Mouse (Mus musculus) adrenal gland (tissue): ENCODE data around the gene Slc12a6.

ENCODE experiments used
- intact Hi-C: fragments of 180-260 bp; cut with DNase I; formaldehyde crosslinking; loops from one replicate; pipeline ENCODE4 v1.15.1; 2025

The Slc12a6 gene

GRCm38 (mm10) chr2:112315638-112316037 lies 50.0 kb downstream of the Slc12a6 start:
- intact Hi-C loops = no loop called here

- intact Hi-C loops = no loop called here
Measured at GRCm38 (mm10) chr2:112318227-112318626, 52.6 kb downstream of the Slc12a6 start.

- intact Hi-C loops = no loop called here
Measured at GRCm38 (mm10) chr2:112318905-112319304, 53.3 kb downstream of the Slc12a6 start.

GRCm38 (mm10) chr2:112328069-112328777 lies 62.6 kb downstream of the Slc12a6 start:
- intact Hi-C loops = no loop called here

- intact Hi-C loops = loop anchor here (10.0 kb wide), 1 partner anchor 67 kb away; the partner anchor contains the start of genes Gm21985, Nop10 and Slc12a6
Measured at GRCm38 (mm10) chr2:112332051-112332898, 66.7 kb downstream of the Slc12a6 start.

- intact Hi-C loops = loop anchor here (10.0 kb wide), 1 partner anchor 72 kb away; the partner anchor contains the start of genes Gm21985, Nop10 and Slc12a6
Measured at GRCm38 (mm10) chr2:112337211-112337610, 71.6 kb downstream of the Slc12a6 start.

- intact Hi-C loops = loop anchor here (10.0 kb wide), 2 partner anchors 75 to 145 kb away; partner anchors contain the start of genes Gm21985, Nop10 and Slc12a6
Measured at GRCm38 (mm10) chr2:112339736-112340135, 74.1 kb downstream of the Slc12a6 start.

GRCm38 (mm10) chr2:112341117-112341516 lies 75.5 kb downstream of the Slc12a6 start:
- intact Hi-C loops = loop anchor here (10.0 kb wide), 1 partner anchor 146 kb away; no protein-coding TSS in a partner anchor

GRCm38 (mm10) chr2:112348246-112348645 lies 82.6 kb downstream of the Slc12a6 start:
- intact Hi-C loops = loop anchor here (10.0 kb wide), 1 partner anchor 153 kb away; no protein-coding TSS in a partner anchor

GRCm38 (mm10) chr2:112353685-112354455 lies 88.2 kb downstream of the Slc12a6 start:
- intact Hi-C loops = no loop called here

GRCm38 (mm10) chr2:112359611-112360010 lies 94.0 kb downstream of the Slc12a6 start:
- intact Hi-C loops = no loop called here

GRCm38 (mm10) chr2:112360012-112360780 lies 94.6 kb downstream of the Slc12a6 start:
- intact Hi-C loops = no loop called here

- intact Hi-C loops = no loop called here
Measured at GRCm38 (mm10) chr2:112360781-112361169, 95.2 kb downstream of the Slc12a6 start.

- intact Hi-C loops = no loop called here
Measured at GRCm38 (mm10) chr2:112367222-112367621, 101.6 kb downstream of the Slc12a6 start.

- intact Hi-C loops = no loop called here
Measured at GRCm38 (mm10) chr2:112367726-112368673, 102.4 kb downstream of the Slc12a6 start, which contains the start of gene Emc4. TSS of gene Emc4 (minus strand) at chr2:112368027.

GRCm38 (mm10) chr2:112369941-112370340 lies 104.3 kb downstream of the Slc12a6 start:
- intact Hi-C loops = no loop called here

- intact Hi-C loops = no loop called here
Measured at GRCm38 (mm10) chr2:112373141-112373540, 107.5 kb downstream of the Slc12a6 start.

- intact Hi-C loops = loop anchor here (5.0 kb wide), 1 partner anchor 83 kb away; no protein-coding TSS in a partner anchor
Measured at GRCm38 (mm10) chr2:112374610-112375009, 109.0 kb downstream of the Slc12a6 start.
